Mouse (Mus musculus) CH12.LX (cell line): ENCODE results near the gene Usp30. TPM values are rescaled to one million over a fixed set of nuclear protein-coding genes. Genes with fewer than 3 reads are reported as not detected.

ENCODE experiments used
- DNase-seq: peaks from one replicate; pipeline ENCODE4 v3.0.0-alpha.2; 2013; ENCODE audit errors: extremely low read depth
- H3K27ac ChIP-seq: 2 replicates; pipeline ENCODE4 v1.5.1; 2012; ENCODE audit warnings: low read depth, mild to moderate bottlenecking, control low read depth, moderate library complexity; ENCODE audit not compliant: insufficient read depth
- H3K27me3 ChIP-seq: replicated peaks from 2 replicates; pipeline ENCODE3; 2012; ENCODE audit warnings: inconsistent platforms
- H3K36me3 ChIP-seq, 2 experiments: replicated peaks in 1 of 2; 2 replicates each; pipeline versions ENCODE3 to v1.6.1; 2012; ENCODE audit warnings: inconsistent platforms in 1 of 2, low read length in 1 of 2, mild to moderate bottlenecking in 1 of 2, mixed read lengths in 1 of 2, moderate library complexity in 1 of 2; ENCODE audit not compliant: control insufficient read depth in 1 of 2, insufficient read depth in 1 of 2
- H3K4me1 ChIP-seq, 2 experiments: 2 replicates each; pipeline ENCODE4 v1.6.1; 2012; ENCODE audit warnings: inconsistent platforms in 1 of 2, moderate library complexity in 1 of 2; ENCODE audit not compliant: insufficient read depth in 2 of 2, control insufficient read depth in 1 of 2
- H3K4me2 ChIP-seq: 2 replicates; pipeline ENCODE4 v1.6.1; 2012; ENCODE audit warnings: low read depth, mild to moderate bottlenecking, control low read depth; ENCODE audit not compliant: poor library complexity, insufficient read depth, severe bottlenecking
- H3K4me3 ChIP-seq, 3 experiments: fragments of 150-350 bp in 1 of 3; sonication (generic) in 1 of 3; replicated peaks in 1 of 3; 2 replicates each; pipeline versions ENCODE3 to v1.5.1; 2011 to 2012; ENCODE audit warnings: low read depth in 2 of 3, low read length in 2 of 3, mild to moderate bottlenecking in 2 of 3, moderate library complexity in 2 of 3, control low read depth in 1 of 3, improper control_type of control experiment in 1 of 3, inconsistent platforms in 1 of 3, mixed read lengths in 1 of 3; ENCODE audit not compliant: poor library complexity in 1 of 3
- H3K79me2 ChIP-seq: replicated peaks from 2 replicates; pipeline ENCODE4 v1.6.1; 2012; ENCODE audit warnings: mild to moderate bottlenecking, moderate library complexity; ENCODE audit not compliant: control insufficient read depth, poor library complexity, insufficient read depth, severe bottlenecking; ENCODE audit errors: extremely low read depth
- H3K9ac ChIP-seq: 2 replicates; pipeline ENCODE4 v1.6.1; 2012; ENCODE audit warnings: low read depth, mild to moderate bottlenecking, control low read depth, moderate library complexity; ENCODE audit not compliant: insufficient read depth
- H3K9me3 ChIP-seq: replicated peaks from 2 replicates; pipeline ENCODE3; 2012; ENCODE audit warnings: low read length, inconsistent platforms, mixed read lengths
- CHD1 ChIP-seq: IDR thresholded peaks from 2 replicates; pipeline ENCODE4 v1.6.1; 2012; ENCODE audit warnings: low read depth, low read length, improper control_type of control experiment, inconsistent platforms
- CTCF ChIP-seq, 2 experiments: IDR thresholded peaks in 1 of 2; conservative IDR thresholded peaks in 1 of 2; 2 replicates each; pipeline ENCODE4 v1.5.1; 2011 to 2012; ENCODE audit warnings: low read depth in 2 of 2, low read length in 2 of 2, improper control_type of control experiment in 1 of 2, inconsistent platforms in 1 of 2, mild to moderate bottlenecking in 1 of 2, moderate library complexity in 1 of 2
- ELF1 ChIP-seq: IDR thresholded peaks from 2 replicates; pipeline ENCODE4 v1.6.1; 2014; ENCODE audit warnings: low read depth, mild to moderate bottlenecking, inconsistent platforms, low read length, improper control_type of control experiment
- ETS1 ChIP-seq: conservative IDR thresholded peaks from 2 replicates; pipeline ENCODE4 v1.6.1; 2012; ENCODE audit warnings: low read depth, mild to moderate bottlenecking, inconsistent platforms, low read length, improper control_type of control experiment, moderate library complexity
- GABPA ChIP-seq: IDR thresholded peaks from 2 replicates; pipeline ENCODE4 v1.6.1; 2012; ENCODE audit warnings: low read depth, low read length, improper control_type of control experiment, inconsistent platforms; ENCODE audit not compliant: insufficient replicate concordance
- HCFC1 ChIP-seq: IDR thresholded peaks from 2 replicates; pipeline ENCODE4 v1.6.1; 2012; ENCODE audit warnings: low read depth, mild to moderate bottlenecking, inconsistent platforms, low read length, improper control_type of control experiment
- IRF4 ChIP-seq: IDR thresholded peaks from 2 replicates; pipeline ENCODE4 v1.6.1; 2014; ENCODE audit warnings: low read depth, mild to moderate bottlenecking, inconsistent platforms, low read length, improper control_type of control experiment
- JUN ChIP-seq: IDR thresholded peaks from 2 replicates; pipeline ENCODE4 v1.6.1; 2011; ENCODE audit warnings: low read depth, mild to moderate bottlenecking, low read length, improper control_type of control experiment, moderate library complexity; ENCODE audit not compliant: insufficient read depth
- MAFK ChIP-seq: IDR thresholded peaks from 2 replicates; pipeline ENCODE4 v1.6.1; 2011; ENCODE audit warnings: low read length, improper control_type of control experiment; ENCODE audit not compliant: insufficient replicate concordance
- MAX ChIP-seq: IDR thresholded peaks from 2 replicates; pipeline ENCODE4 v1.6.1; 2011; ENCODE audit warnings: low read length, improper control_type of control experiment
- MEF2A ChIP-seq: IDR thresholded peaks from 2 replicates; pipeline ENCODE4 v1.6.1; 2014; ENCODE audit warnings: low read depth, mild to moderate bottlenecking, inconsistent platforms, low read length, improper control_type of control experiment, borderline replicate concordance
- MXI1 ChIP-seq: IDR thresholded peaks from 2 replicates; pipeline ENCODE4 v1.6.1; 2011; ENCODE audit warnings: mild to moderate bottlenecking, low read depth, low read length, improper control_type of control experiment
- NRF1 ChIP-seq: IDR thresholded peaks from 2 replicates; pipeline ENCODE4 v1.6.1; 2014; ENCODE audit warnings: low read depth, mild to moderate bottlenecking, inconsistent platforms, low read length, improper control_type of control experiment, moderate library complexity
- PAX5 ChIP-seq: IDR thresholded peaks from 2 replicates; pipeline ENCODE4 v1.6.1; 2012; ENCODE audit warnings: low read length, inconsistent platforms, mixed read lengths
- POLR2AphosphoS2 ChIP-seq: IDR thresholded peaks from 2 replicates; pipeline ENCODE4 v1.6.1; 2011; ENCODE audit warnings: low read depth, low read length, improper control_type of control experiment
- RAD21 ChIP-seq: IDR thresholded peaks from 2 replicates; pipeline ENCODE4 v1.6.1; 2011; ENCODE audit warnings: low read depth, mild to moderate bottlenecking, low read length, improper control_type of control experiment, moderate library complexity
- SIN3A ChIP-seq: IDR thresholded peaks from 2 replicates; pipeline ENCODE4 v1.6.1; 2012; ENCODE audit warnings: low read length, improper control_type of control experiment, inconsistent platforms
- SMC3 ChIP-seq: IDR thresholded peaks from 2 replicates; pipeline ENCODE4 v1.6.1; 2011; ENCODE audit warnings: low read depth, low read length, improper control_type of control experiment
- TCF12 ChIP-seq: IDR thresholded peaks from 2 replicates; pipeline ENCODE4 v1.6.1; 2014; ENCODE audit warnings: low read depth, mild to moderate bottlenecking, inconsistent platforms, low read length, improper control_type of control experiment
- USF1 ChIP-seq: IDR thresholded peaks from 2 replicates; pipeline ENCODE4 v1.6.1; 2014; ENCODE audit warnings: low read depth, mild to moderate bottlenecking, inconsistent platforms, low read length, improper control_type of control experiment
- USF2 ChIP-seq: conservative IDR thresholded peaks from 2 replicates; pipeline ENCODE4 v1.6.1; 2011; ENCODE audit warnings: low read depth, low read length, improper control_type of control experiment
- ZMIZ1 ChIP-seq: IDR thresholded peaks from 2 replicates; pipeline ENCODE4 v1.6.1; 2012; ENCODE audit warnings: low read depth, mild to moderate bottlenecking, inconsistent platforms, low read length, improper control_type of control experiment
- ZNF384 ChIP-seq: IDR thresholded peaks from 2 replicates; pipeline ENCODE4 v1.6.1; 2012; ENCODE audit warnings: low read depth, low read length, improper control_type of control experiment, inconsistent platforms
- dilution Hi-C: fragments of 300-500 bp; cut with MboI; formaldehyde crosslinking; loops from 2 replicates; pipeline ENCODE4 v1.14.3; 2020; ENCODE audit warnings: low sequenced_read_pairs; ENCODE audit not compliant: extremely low pct_unique_long_range_greater_than_20kb, extremely low pct_ligation_motif_present
- in situ Hi-C: fragments of 300-500 bp; cut with MboI; formaldehyde crosslinking; loops from 3 replicates; pipeline ENCODE4 v1.14.3; 2019; ENCODE audit warnings: low sequenced_read_pairs, low pct_ligation_motif_present, low pct_unique_long_range_greater_than_20kb, mixed read lengths
- polyA plus RNA-seq: library from polyadenylated mRNA; unstranded; fragments of >175 nt; gene quantifications from 2 replicates; pipeline ENCODE4 v1.2.1, GENCODE M21; 2012; ENCODE audit warnings: low read depth; ENCODE audit not compliant: insufficient read length
- total RNA-seq, 2 experiments: library from RNA; depleted of rRNA; stranded (reverse); fragments of 300-350 nt in 1 of 2; fragments of >200 nt in 1 of 2; gene quantifications; 2 replicates each; pipeline ENCODE4 v1.2.3; 2012 to 2014

The Usp30 gene
- total and polyA plus RNA-seq, 3 experiments: 13.0 to 15.5 (median 14.5) TPM

DNA sequence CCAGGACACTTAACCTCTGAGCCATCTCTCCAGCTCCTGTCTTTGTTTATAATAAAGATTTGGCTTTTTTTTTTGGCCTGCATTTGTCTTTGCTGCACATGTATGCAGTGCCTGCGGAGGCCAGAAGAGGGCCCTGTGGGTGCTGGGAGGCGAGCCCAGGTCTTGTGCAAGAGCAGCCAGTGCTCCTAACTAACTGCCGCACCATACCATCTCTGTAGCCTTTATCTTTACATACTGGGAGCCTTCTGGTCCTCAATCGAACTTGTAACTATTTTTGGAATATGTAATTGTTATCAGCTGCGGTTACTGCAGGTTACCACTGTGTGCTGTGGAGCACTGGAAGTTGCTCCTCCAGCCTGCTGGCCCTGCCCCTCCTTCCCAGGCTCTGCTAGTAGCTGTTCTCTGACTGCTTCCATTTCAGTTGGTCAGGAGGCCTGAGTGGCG, 68.9 kb downstream of the Usp30 start:
- H3K79me2 ChIP-seq: peaks cover 9% of the 10 kb centered on the region
- H3K4me1 ChIP-seq: peaks cover 8 to 51% of the 10 kb centered on the region in 2 experiments
- H3K36me3 ChIP-seq: peaks cover 39 to 62% of the 10 kb centered on the region in 2 experiments
- no peak overlapping the region for H3K4me3 ChIP-seq
- H3K9ac ChIP-seq: no peak overlapping the region
- no peaks in the 10 kb centered on the region for H3K27me3 ChIP-seq
- no peak overlapping the region for H3K4me2 ChIP-seq
- in situ Hi-C loops (loop anchor here (5.0 kb wide), 1 partner anchor 82 kb away; no protein-coding TSS in a partner anchor), dilution Hi-C loops (no loop called here)
- no peak overlapping the region for H3K27ac ChIP-seq
- no peak for DNase-seq
- TF ChIP-seq GABPA: no peak
- TF ChIP-seq MAFK: no peak
- TF ChIP-seq ZNF384: peak; percentile 19; the same call in 1 of the 2 replicates
- no peak for TF ChIP-seq HCFC1
- TF ChIP-seq USF1: no peak
- TF ChIP-seq MAX: no peak
- no peak for TF ChIP-seq PAX5
- no peak for TF ChIP-seq MEF2A
- no peak for TF ChIP-seq POLR2AphosphoS2
- TF ChIP-seq ZMIZ1: no peak
- TF ChIP-seq CHD1: no peak
- TF ChIP-seq TCF12: no peak
- TF ChIP-seq CTCF (conservative IDR thresholded peaks at IDR 0.05 in 1 of 2, IDR thresholded peaks at IDR 0.05 in 1 of 2; ENCODE audit: low read depth in 2 of 2, low read length in 2 of 2): peak; percentile 25 to 51; a peak in 3 of 4 replicates
- TF ChIP-seq IRF4: no peak
- no peak for TF ChIP-seq NRF1
- no peak for TF ChIP-seq MXI1
- TF ChIP-seq SMC3: peak; percentile 22; the same call in 1 of the 2 replicates
- TF ChIP-seq SIN3A: no peak
- peak; percentile 1; the same call in 1 of the 2 replicates for TF ChIP-seq RAD21
- no peak for TF ChIP-seq USF2
- TF ChIP-seq JUN: no peak
- TF ChIP-seq ELF1: no peak
- TF ChIP-seq ETS1: no peak
- H3K9me3 ChIP-seq: no peaks in the 10 kb centered on the region
